Mouse (Mus musculus) stomach, postnatal 0 days (tissue): Measurements from ENCODE around the gene Sco1.
"Not testable (repeated sequence)": the region's sequence is repeated elsewhere in the genome, so short reads cannot be mapped to it uniquely, and the experiment has no call there.

Experiments used
- CTCF ChIP-seq: IDR thresholded peaks from 2 replicates; pipeline ENCODE4 v1.5.1; 2016; ENCODE audit warnings: antibody characterized with exemption, low read depth, mild to moderate bottlenecking, moderate library complexity
- EP300 ChIP-seq: optimal IDR thresholded peaks from 2 replicates; pipeline ENCODE3; 2016; ENCODE audit warnings: antibody characterized with exemption

GRCm38 (mm10) chr11:67023191-67023590 is 29.3 kb upstream of the Sco1 start:
- not testable (repeated sequence) for TF ChIP-seq CTCF, EP300
